Mouse (Mus musculus): Measurements from ENCODE around the gene Pdgfd. TPM values are rescaled to one million over a fixed set of nuclear protein-coding genes. Genes with fewer than 3 reads are reported as not detected.
"Not testable (repeated sequence)": the region's sequence is repeated elsewhere in the genome, so short reads cannot be mapped to it uniquely, and the experiment has no call there.

Gene Pdgfd
- total RNA-seq (2021): 10 to 100 TPM; 12.9 to 15.4 TPM

- intact Hi-C loops (cut with DNase I): loop anchor here (5.0 kb wide), 3 partner anchors 234 to 499 kb away; no protein-coding TSS in a partner anchor
- peak; percentile 75 to 80 for DNase-seq
Measured at GRCm38 (mm10) chr9:6168391-6169037, at the start of gene Pdgfd. Pdgfd (plus strand) TSS chr9:6168584.

GRCm38 (mm10) chr9:6169038-6169431 is 651 bp downstream of the Pdgfd start:
- intact Hi-C loops (cut with DNase I): loop anchor here (5.0 kb wide), 3 partner anchors 233 to 498 kb away; no protein-coding TSS in a partner anchor
- peak in 1 of 2 experiments; percentile 10 for DNase-seq

- intact Hi-C loops (cut with DNase I): no loop called here
- DNase-seq: no peak
Measured at GRCm38 (mm10) chr9:6170962-6171361, 2.6 kb downstream of the Pdgfd start.

- intact Hi-C loops (cut with DNase I): no loop called here
Measured at GRCm38 (mm10) chr9:6173276-6173675, 4.9 kb downstream of the Pdgfd start.

GRCm38 (mm10) chr9:6175731-6176130 is 7.3 kb downstream of the Pdgfd start:
- DNase-seq: no peak
- intact Hi-C loops (cut with DNase I): no loop called here

More at GRCm38 (mm10) chr9:6173276-6173675, 4.9 kb downstream of the Pdgfd start:
- no peak for DNase-seq

GRCm38 (mm10) chr9:6182307-6182923 is 14.0 kb downstream of the Pdgfd start:
- DNase-seq: no peak
- intact Hi-C loops (cut with DNase I): no loop called here

- no peak for DNase-seq
- intact Hi-C loops (cut with DNase I): no loop called here
Measured at GRCm38 (mm10) chr9:6187955-6188354, 19.6 kb downstream of the Pdgfd start.

- DNase-seq: no peak
- intact Hi-C loops (cut with DNase I): no loop called here
Measured at GRCm38 (mm10) chr9:6193352-6193751, 25.0 kb downstream of the Pdgfd start.

- DNase-seq: peak in 1 of 2 experiments; percentile 1
- intact Hi-C loops (cut with DNase I): no loop called here
Measured at GRCm38 (mm10) chr9:6212862-6213261, 44.5 kb downstream of the Pdgfd start.

- intact Hi-C loops (cut with DNase I): no loop called here
Measured at GRCm38 (mm10) chr9:6217505-6217904, 49.1 kb downstream of the Pdgfd start.

GRCm38 (mm10) chr9:6235982-6236381 is 67.6 kb downstream of the Pdgfd start:
- intact Hi-C loops (cut with DNase I); DNase-seq: not testable (repeated sequence)

More at GRCm38 (mm10) chr9:6217505-6217904, 49.1 kb downstream of the Pdgfd start:
- no peak for DNase-seq

- no peak for DNase-seq
- intact Hi-C loops (cut with DNase I): no loop called here
Measured at GRCm38 (mm10) chr9:6250320-6250719, 81.9 kb downstream of the Pdgfd start.

- DNase-seq: no peak
- intact Hi-C loops (cut with DNase I): no loop called here
Measured at GRCm38 (mm10) chr9:6251990-6252389, 83.6 kb downstream of the Pdgfd start.

GRCm38 (mm10) chr9:6257072-6257471 is 88.7 kb downstream of the Pdgfd start:
- intact Hi-C loops (cut with DNase I): no loop called here
- DNase-seq: no peak

GRCm38 (mm10) chr9:6264820-6265219 is 96.4 kb downstream of the Pdgfd start:
- intact Hi-C loops (cut with DNase I): no loop called here
- DNase-seq: no peak

GRCm38 (mm10) chr9:6269796-6270280 is 101.5 kb downstream of the Pdgfd start, which contains the start of gene Ddi1:
Ddi1 (minus strand) TSS chr9:6269846.
- intact Hi-C loops (cut with DNase I): no loop called here
- no peak for DNase-seq

GRCm38 (mm10) chr9:6276395-6276794 is 108.0 kb downstream of the Pdgfd start:
- DNase-seq: no peak
- intact Hi-C loops (cut with DNase I): no loop called here

- intact Hi-C loops (cut with DNase I): no loop called here
- DNase-seq: no peak
Measured at GRCm38 (mm10) chr9:6277526-6277925, 109.1 kb downstream of the Pdgfd start.

- intact Hi-C loops (cut with DNase I): no loop called here
- DNase-seq: no peak
Measured at GRCm38 (mm10) chr9:6286770-6287169, 118.4 kb downstream of the Pdgfd start.

GRCm38 (mm10) chr9:6289211-6289696 is 120.9 kb downstream of the Pdgfd start:
- no peak for DNase-seq
- intact Hi-C loops (cut with DNase I): no loop called here

GRCm38 (mm10) chr9:6298547-6298946 is 130.2 kb downstream of the Pdgfd start:
- intact Hi-C loops (cut with DNase I): no loop called here
- no peak for DNase-seq

GRCm38 (mm10) chr9:6302050-6302449 is 133.7 kb downstream of the Pdgfd start:
- no peak for DNase-seq
- intact Hi-C loops (cut with DNase I): no loop called here

Measured in heart, postnatal 10 days (tissue).